Mouse (Mus musculus) activated CD4-positive, CD25-positive, alpha-beta regulatory T cell, adult 4 months (primary cell): ENCODE data around the gene Nrxn2. TPM values are rescaled to one million over a fixed set of nuclear protein-coding genes. Genes with fewer than 3 reads are reported as not detected.

Source experiments
- ATAC-seq: one replicate; pipeline ENCODE4 v1.8.0; 2017
- polyA plus RNA-seq, 2 experiments: library from polyadenylated mRNA; unstranded; fragments of 100-300 nt; shearing (Covaris generic); gene quantifications; one replicate each; pipeline ENCODE4 v1.2.1; 2017

The Nrxn2 gene
- polyA plus RNA-seq, 2 experiments from 2014 or later, result 0.16 TPM; not detected in 1

- no peak for ATAC-seq
Observed at GRCm38 (mm10) chr19:6519483-6519882, 101.0 kb downstream of the Nrxn2 start.

GRCm38 (mm10) chr19:6521630-6522029, 103.1 kb downstream of the Nrxn2 start:
- no peak for ATAC-seq

GRCm38 (mm10) chr19:6522289-6522688, 103.8 kb downstream of the Nrxn2 start:
- ATAC-seq, result no peak

DNA sequence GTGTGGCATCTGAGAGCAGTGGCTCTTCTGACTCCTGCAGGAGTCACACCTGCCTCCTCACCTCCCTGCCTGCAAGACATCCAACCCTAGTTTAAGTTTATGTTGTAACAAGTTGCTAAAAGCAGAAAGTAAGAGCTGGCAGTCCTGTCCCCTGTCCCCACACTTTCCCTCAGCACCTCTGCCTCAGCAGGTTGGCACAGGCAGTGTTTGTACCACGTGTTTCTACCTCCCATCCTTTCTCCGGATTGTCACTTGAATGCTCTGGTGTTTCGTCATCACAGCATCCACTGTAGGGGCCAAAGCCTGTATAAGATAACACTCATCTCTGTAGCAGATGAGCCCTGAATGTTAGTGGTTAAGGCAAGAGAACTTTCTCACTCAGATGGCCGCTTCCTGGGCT, 106.5 kb downstream of the Nrxn2 start:
- ATAC-seq, result no peak

- ATAC-seq, result no peak
Observed at GRCm38 (mm10) chr19:6526010-6526409, 107.5 kb downstream of the Nrxn2 start.

GRCm38 (mm10) chr19:6527439-6527838, 108.9 kb downstream of the Nrxn2 start:
- no peak for ATAC-seq

DNA sequence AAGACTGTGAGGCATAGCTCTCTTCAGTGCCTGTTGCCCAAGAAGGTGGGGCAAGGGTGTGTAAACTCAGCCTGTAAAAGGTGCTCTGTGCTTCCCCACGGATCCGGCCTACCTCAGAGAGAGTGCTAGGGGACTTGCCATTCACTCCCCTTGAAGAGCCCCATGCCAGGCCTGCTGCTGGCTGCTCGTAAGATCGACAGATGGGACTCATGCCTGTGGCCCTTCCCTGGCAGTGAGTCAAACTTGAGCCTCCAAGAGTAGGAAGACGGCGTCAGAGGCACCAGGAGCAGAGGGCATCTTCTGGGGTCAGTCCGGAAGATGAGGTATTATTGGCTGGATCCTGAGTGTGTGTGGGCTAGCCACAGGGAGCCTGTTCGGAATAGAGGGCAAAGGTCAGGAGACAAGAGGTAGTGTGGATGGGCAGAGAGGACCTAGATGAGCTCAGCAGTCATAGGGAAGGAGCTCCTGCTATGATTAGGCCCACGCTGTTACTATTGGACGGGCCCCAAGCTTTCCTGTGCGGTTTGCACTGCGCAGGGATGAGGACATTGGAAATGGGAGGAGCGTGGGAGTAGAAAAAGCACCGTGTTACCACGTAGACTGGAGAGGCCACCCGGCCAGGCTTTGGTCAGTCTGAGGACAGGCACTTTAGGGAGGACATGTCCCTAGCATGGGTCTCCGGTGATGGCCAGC, 109.5 kb downstream of the Nrxn2 start:
- no peak for ATAC-seq

DNA sequence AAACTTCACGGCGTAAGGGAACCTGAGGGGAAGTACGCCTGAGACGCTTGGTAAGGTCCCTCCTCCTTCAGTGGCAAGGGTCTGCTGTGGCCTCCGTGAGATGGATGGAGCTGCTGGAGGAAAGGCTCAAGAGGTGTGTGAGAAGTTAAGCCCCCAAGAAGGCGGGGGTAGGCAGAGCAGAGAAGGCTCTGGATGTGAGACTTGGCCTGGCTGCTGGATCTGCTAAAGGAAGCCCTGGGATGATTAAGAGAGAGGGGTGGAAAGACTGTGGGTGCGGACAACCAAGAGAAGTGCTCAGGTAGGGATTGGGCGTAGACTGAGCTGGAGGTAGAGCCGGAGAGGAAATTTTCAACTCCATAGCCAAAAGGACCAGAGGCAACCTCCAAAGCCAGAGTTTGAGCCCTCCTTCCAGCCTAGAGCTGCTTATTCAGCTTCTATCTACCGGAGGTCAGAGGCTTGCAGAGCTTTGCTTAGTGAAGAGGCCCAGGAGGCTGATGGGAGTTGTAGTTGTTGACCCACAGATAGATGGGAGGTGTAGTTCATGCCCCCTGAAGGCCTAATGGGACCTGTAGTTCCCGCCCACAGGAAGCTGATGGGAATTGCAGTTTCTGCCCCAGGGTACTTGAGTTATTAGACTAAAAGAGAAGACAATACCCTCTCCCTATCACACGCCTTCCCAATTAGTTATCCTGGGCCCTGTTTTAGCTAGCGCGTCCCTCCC, 110.9 kb downstream of the Nrxn2 start:
- no peak for ATAC-seq

DNA sequence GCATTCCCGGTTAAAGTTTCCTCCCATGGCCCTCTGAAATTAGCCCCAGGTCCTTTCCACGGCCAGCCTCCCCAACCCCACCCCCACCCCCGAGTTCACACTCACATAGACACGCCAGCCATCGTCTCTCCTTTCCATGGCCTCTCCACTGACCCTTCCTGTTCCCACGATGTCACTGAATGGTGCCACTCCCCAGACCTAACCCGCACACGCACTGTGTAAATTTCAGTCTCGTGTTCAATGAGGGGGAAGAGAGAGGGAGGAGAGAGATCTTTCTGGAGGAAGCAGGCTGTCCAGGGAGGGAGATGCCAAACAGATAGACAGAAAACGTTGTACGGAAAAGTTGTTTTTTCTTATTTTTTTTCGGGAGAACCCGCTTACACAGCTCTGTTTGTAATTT, 111.8 kb downstream of the Nrxn2 start:
- ATAC-seq, result no peak

DNA sequence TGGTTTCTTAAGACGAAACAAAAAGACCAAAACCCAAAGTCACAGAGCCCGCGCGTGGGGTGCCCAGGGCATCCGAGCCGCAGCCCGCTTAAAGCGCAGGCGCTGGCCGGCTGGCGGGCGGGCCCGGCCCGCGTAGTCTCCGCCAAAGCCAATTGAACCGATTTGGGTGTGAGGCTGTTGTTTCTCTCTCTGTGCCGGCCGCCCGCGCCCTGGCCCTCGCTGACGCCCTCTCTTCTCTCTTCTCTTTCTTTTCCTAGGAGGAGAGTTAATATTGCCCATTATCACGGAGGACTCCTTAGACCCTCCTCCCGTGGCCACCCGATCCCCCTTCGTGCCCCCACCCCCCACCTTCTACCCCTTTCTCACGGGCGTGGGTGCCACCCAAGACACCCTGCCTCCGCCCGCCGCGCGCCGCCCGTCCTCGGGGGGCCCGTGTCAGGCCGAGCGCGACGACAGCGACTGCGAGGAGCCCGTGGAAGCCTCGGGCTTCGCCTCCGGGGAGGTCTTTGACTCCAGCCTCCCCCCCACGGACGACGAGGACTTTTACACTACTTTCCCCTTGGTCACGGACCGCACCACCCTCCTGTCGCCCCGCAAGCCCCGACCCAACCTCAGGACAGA, 112.6 kb downstream of the Nrxn2 start:
- ATAC-seq, result no peak

DNA sequence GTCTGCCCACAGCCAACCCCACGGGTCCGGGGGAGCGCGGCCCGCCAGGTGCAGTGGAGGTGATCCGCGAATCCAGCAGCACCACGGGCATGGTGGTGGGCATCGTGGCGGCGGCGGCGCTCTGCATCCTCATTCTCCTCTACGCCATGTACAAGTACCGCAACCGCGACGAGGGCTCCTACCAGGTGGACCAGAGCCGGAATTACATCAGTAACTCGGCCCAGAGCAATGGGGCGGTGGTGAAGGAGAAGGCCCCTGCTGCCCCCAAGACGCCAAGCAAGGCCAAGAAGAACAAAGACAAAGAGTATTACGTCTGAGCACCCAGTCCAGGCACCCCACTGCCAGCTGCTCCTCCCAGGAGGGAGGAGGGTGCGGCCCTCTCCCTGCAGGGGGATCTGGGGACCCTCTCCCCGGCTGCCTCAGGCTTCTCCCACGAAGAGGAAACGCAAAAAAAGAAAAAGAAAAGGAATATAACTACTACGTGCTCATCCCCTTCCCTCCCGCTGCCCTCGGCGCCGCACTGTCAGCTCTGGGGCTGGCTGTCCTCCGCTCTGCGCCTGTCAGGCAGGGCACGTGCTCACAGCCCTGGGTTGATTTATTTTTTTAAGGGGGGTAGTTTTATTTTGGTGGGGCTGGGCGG, 113.4 kb downstream of the Nrxn2 start:
- ATAC-seq, result no peak

DNA sequence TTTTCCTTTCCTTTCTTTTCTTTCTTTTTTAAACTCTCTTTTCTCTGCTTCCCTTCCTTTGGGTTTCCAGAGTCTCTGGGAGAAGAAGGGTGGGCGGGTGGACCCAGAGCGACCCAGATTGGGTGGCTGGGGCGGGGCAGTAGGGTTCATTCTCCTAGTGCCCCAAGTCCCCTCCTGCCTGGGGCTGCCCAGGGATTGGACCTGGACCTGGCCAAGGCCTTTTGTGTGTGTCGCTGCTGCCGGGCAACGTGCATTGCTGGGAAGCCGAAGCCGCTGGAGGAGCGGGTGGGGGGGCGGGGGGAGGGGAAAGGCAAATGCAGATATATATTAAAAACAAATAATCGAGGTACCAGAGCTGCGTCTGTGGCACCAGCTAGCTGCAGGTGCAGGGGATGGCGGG, 114.1 kb downstream of the Nrxn2 start:
- ATAC-seq, result no peak

DNA sequence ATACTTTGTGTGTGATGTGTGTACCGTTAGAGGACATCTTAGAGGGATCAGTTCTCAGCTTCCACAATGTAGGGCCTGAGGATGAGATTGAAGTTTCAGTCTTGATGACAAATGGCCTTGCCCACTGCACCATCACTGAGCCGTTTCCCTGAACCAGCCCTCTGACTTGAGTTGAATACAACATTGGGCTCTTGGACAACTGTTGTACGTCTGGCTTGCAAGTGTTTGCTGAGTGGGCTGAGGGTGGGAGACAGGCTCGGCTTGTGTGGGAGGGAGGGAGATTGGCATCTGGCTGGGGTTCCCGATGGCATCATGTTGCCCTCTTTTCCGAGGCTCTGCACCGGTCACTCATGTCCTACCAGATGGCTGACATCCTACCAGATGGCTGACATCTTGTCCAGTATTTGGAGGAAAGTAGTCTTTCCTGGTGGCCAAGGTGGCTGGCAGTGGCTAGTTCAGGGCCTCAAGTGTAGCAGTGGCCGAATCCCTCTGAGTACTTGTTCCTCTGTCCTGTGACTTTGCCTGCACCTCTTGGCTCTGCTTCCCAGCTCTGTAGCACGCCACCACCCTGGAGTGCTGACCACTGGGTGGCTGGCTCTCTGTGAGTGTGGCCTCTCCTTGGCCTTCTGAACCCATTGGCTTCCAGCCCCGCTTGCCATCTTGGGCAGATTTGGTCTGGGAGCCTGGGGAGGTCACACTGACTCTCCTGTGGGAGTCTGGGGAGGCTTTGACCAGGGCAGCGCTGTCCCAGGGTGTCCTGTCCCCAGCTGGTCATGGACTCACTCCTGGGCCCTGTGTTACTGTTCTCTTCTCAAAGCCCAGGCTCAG, 115.0 kb downstream of the Nrxn2 start:
- no peak for ATAC-seq

DNA sequence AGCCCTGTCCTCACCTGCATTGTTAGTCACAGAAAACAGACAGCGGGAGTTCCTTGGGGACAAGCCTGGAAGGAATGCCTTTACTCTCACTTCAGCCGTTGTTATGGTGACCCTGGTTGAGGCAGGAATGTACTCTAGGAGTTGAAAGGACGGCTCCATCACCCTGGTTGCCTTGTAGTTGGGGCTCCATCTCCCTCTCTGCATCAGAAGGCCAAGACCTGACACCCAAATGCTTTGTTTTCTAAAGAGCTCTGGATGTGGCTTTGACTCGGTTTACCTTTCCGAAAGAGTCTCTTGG, 115.5 kb downstream of the Nrxn2 start:
- ATAC-seq, result no peak

- ATAC-seq, result no peak
Observed at GRCm38 (mm10) chr19:6536201-6536600, 117.7 kb downstream of the Nrxn2 start.

DNA sequence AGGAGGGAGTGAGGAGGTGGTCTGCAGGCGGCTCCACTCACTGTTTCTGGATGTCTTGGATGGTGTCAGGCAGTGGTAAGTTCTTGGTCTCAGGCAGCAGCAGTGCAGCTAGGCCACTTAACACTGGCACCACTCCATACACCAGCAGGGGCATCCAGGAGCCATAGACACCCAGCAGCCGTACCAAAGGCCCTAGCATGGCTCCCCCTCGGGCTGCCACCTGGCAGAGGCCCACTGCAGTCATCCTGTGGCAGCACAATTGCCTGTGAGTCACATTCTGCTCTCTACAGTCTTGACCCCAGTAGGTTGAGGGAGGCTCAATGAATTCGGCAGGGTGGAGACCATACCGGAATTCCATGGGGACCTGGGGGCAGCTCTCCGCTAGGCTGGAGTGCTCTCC, 118.2 kb downstream of the Nrxn2 start:
- no peak for ATAC-seq

DNA sequence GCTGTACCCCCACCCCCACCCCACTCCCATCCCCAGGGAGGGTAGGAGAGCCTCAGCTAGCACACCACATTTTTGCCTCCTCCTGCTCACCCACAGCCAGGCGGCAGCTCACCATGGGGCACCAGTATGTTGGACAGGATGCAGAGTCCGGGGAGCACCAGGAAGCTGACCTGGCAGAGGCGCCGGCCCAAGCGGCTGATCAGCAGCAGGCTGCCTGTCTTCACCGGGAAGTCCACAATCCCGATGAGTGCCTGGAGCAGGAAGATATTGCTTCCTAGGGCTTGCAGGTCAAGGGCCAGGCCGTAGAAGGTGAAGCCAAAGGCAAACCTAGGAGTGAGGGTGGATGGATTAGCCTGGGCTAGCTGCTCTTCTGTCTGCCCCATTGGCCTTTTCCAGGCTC, 119.0 kb downstream of the Nrxn2 start:
- no peak for ATAC-seq

GRCm38 (mm10) chr19:6538546-6538945, 120.0 kb downstream of the Nrxn2 start:
- ATAC-seq, result no peak

DNA sequence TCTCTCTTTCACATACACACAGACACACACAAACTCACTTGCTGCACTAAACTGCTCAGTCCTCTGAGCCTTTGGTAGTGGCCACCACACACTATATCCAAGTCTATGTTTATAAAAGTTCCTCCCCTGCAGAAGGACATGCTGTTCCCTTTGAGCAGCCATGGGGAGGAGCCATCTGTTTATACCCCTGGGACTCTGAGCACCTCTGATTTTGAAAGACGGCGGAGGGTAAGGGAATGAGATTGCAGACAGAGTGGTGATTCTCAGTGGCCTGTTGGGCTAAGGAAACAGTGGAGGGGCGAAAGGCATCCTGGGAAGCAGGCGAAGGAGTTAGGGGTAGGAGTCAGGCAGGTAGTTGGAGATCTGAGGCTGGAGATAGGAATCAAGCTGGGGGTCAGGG, 121.1 kb downstream of the Nrxn2 start:
- no peak for ATAC-seq

- no peak for ATAC-seq
Observed at GRCm38 (mm10) chr19:6540191-6540590, 121.7 kb downstream of the Nrxn2 start.

DNA sequence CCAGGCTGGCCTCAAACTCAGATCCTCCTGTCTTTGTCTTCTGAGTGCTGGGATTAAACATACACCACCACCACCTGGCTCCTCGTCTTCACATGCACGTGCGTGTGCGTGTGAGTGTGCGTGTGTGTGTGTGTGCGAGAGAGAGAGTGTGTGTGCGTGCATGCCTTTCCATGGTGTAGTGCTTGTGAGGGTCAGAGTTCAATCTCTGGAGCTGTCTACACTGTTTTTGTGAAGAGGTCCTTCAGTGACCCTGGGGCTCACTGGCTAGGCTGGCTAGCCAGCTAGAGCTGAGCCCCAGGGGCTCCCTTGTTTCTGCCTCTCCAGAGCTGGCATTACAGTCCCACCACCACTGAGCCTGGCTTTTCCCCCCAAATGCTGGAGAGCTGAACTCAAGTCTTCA, 123.0 kb downstream of the Nrxn2 start:
- no peak for ATAC-seq

GRCm38 (mm10) chr19:6542367-6543034, 124.0 kb downstream of the Nrxn2 start, which contains the start of gene Slc22a12:
Gene Slc22a12, minus strand, starts transcription at chr19:6543032.
- ATAC-seq, result no peak
